Mouse (Mus musculus): ENCODE data around the gene Cacng7. TPM values are rescaled to one million over a fixed set of nuclear protein-coding genes. Genes with fewer than 3 reads are reported as not detected.
"Not testable (repeated sequence)": the region's sequence is repeated elsewhere in the genome, so short reads cannot be mapped to it uniquely, and the experiment has no call there.

Gene Cacng7
- polyA plus RNA-seq (2016; fragmentation: Nextera tagmentation; extraction: Ambion mirVana) = 1.7 and 2.2 TPM in 2 replicates

GRCm38 (mm10) chr7:3332619-3333521, at the start of gene Cacng7:
Gene Cacng7 (plus strand): TSS chr7:3332955.
- H3K36me3 ChIP-seq (replicated peaks) = peaks cover 16% of the 10 kb centered on the region
- no peaks in the 10 kb centered on the region; the same call in 1 of the 2 replicates for H3K9me3 ChIP-seq
- 1% methylated on average over 65 of the region's 65 CpGs for WGBS
- H3K27me3 ChIP-seq (ENCODE audit: poor library complexity, severe bottlenecking) = peaks cover 26% of the 10 kb centered on the region
- peak within 1 kb of the TSS; percentile 95 for H3K27ac ChIP-seq
- peak; percentile 82 for DNase-seq (ENCODE audit: extremely low spot score, low spot score)
- H3K4me3 ChIP-seq = peak within 1 kb of the TSS; percentile 83
- H3K4me1 ChIP-seq = peaks cover 42% of the 10 kb centered on the region

GRCm38 (mm10) chr7:3283081-3283875, 49.5 kb upstream of the Cacng7 start:
- no peak overlapping the region for H3K27ac ChIP-seq
- WGBS = 91% methylated on average over 11 of the region's 11 CpGs
- H3K9me3 ChIP-seq = no peaks in the 10 kb centered on the region
- no peaks in the 10 kb centered on the region for H3K36me3 ChIP-seq (replicated peaks)
- 0 out of 2 replicates have a peak, but pooled peaks cover 7% of the 10 kb centered on the region for H3K4me1 ChIP-seq
- no peaks in the 10 kb centered on the region for H3K27me3 ChIP-seq (ENCODE audit: poor library complexity, severe bottlenecking)
- no peak for DNase-seq (ENCODE audit: extremely low spot score, low spot score)
- no peak overlapping the region for H3K4me3 ChIP-seq

- no peaks in the 10 kb centered on the region for H3K9me3 ChIP-seq
- no peak overlapping the region for H3K27ac ChIP-seq
- H3K4me3 ChIP-seq = no peak overlapping the region
- DNase-seq (ENCODE audit: extremely low spot score, low spot score) = no peak
- WGBS = 88% methylated on average over 10 of the region's 10 CpGs
- no peaks in the 10 kb centered on the region for H3K36me3 ChIP-seq (replicated peaks)
- no peaks in the 10 kb centered on the region for H3K27me3 ChIP-seq (ENCODE audit: poor library complexity, severe bottlenecking)
- peaks cover 16% of the 10 kb centered on the region for H3K4me1 ChIP-seq
Observed at GRCm38 (mm10) chr7:3284604-3285003, 48.2 kb upstream of the Cacng7 start.

- Histone ChIP-seq H3K9me3 (no peaks in the 10 kb centered on the region), H3K4me1 (peaks cover 27% of the 10 kb centered on the region), H3K27me3 (ENCODE audit: poor library complexity, severe bottlenecking) (no peaks in the 10 kb centered on the region), H3K4me3 (no peak overlapping the region), H3K36me3 (replicated peaks) (no peaks in the 10 kb centered on the region), H3K27ac (no peak overlapping the region)
- whole genome bisulfite sequencing = 93% methylated on average over 5 of the region's 5 CpGs
- no peak for DNase-seq (ENCODE audit: extremely low spot score, low spot score)
Observed at GRCm38 (mm10) chr7:3286036-3286435, 46.7 kb upstream of the Cacng7 start.

GRCm38 (mm10) chr7:3287186-3287585, 45.6 kb upstream of the Cacng7 start:
- H3K9me3 ChIP-seq = no peaks in the 10 kb centered on the region
- peaks cover 38% of the 10 kb centered on the region for H3K4me1 ChIP-seq
- no peaks in the 10 kb centered on the region for H3K36me3 ChIP-seq (replicated peaks)
- no peak overlapping the region for H3K4me3 ChIP-seq
- H3K27ac ChIP-seq = no peak overlapping the region
- 73% methylated on average over 7 of the region's 7 CpGs for WGBS
- DNase-seq (ENCODE audit: extremely low spot score, low spot score) = no peak
- H3K27me3 ChIP-seq (ENCODE audit: poor library complexity, severe bottlenecking) = no peaks in the 10 kb centered on the region

GRCm38 (mm10) chr7:3288976-3289970, 43.5 kb upstream of the Cacng7 start, which contains the start of the genes Myadm and Prkcg:
Gene Myadm (plus strand): TSS chr7:3289080.
Gene Prkcg (plus strand): TSS chr7:3289179.
- DNase-seq (ENCODE audit: extremely low spot score, low spot score) = peak; percentile 80
- peaks cover 48% of the 10 kb centered on the region for H3K4me1 ChIP-seq
- no peaks in the 10 kb centered on the region for H3K27me3 ChIP-seq (ENCODE audit: poor library complexity, severe bottlenecking)
- peak within 1 kb of the TSS; percentile 86 for H3K27ac ChIP-seq
- H3K9me3 ChIP-seq = no peaks in the 10 kb centered on the region
- H3K4me3 ChIP-seq = peak within 1 kb of the TSS; percentile 55
- WGBS = 2% methylated on average over 30 of the region's 30 CpGs
- peaks cover 7% of the 10 kb centered on the region for H3K36me3 ChIP-seq (replicated peaks)

GRCm38 (mm10) chr7:3290257-3291033, 42.3 kb upstream of the Cacng7 start:
- peak; percentile 97 for DNase-seq (ENCODE audit: extremely low spot score, low spot score)
- no peaks in the 10 kb centered on the region for H3K9me3 ChIP-seq
- WGBS = 1% methylated on average over 18 of the region's 18 CpGs
- no peaks in the 10 kb centered on the region for H3K27me3 ChIP-seq (ENCODE audit: poor library complexity, severe bottlenecking)
- H3K4me1 ChIP-seq = peaks cover 48% of the 10 kb centered on the region
- H3K36me3 ChIP-seq (replicated peaks) = peaks cover 14% of the 10 kb centered on the region
- peak overlapping the region; percentile 55 for H3K4me3 ChIP-seq
- peak overlapping the region; percentile 86 for H3K27ac ChIP-seq

GRCm38 (mm10) chr7:3291197-3291596, 41.6 kb upstream of the Cacng7 start:
- peaks cover 48% of the 10 kb centered on the region for H3K4me1 ChIP-seq
- no peaks in the 10 kb centered on the region for H3K27me3 ChIP-seq (ENCODE audit: poor library complexity, severe bottlenecking)
- peaks cover 14% of the 10 kb centered on the region for H3K36me3 ChIP-seq (replicated peaks)
- peak overlapping the region; percentile 86 for H3K27ac ChIP-seq
- no peak for DNase-seq (ENCODE audit: extremely low spot score, low spot score)
- H3K9me3 ChIP-seq = no peaks in the 10 kb centered on the region
- H3K4me3 ChIP-seq = peak overlapping the region; percentile 55
- WGBS = 48% methylated on average over 6 of the region's 6 CpGs

GRCm38 (mm10) chr7:3291764-3292163, 41.0 kb upstream of the Cacng7 start:
- Histone ChIP-seq H3K27me3 (ENCODE audit: poor library complexity, severe bottlenecking) (no peaks in the 10 kb centered on the region), H3K36me3 (replicated peaks) (peaks cover 17% of the 10 kb centered on the region), H3K27ac (0 out of 2 replicates have a peak overlapping the region, but pooled peaks have one; percentile 82), H3K9me3 (no peaks in the 10 kb centered on the region), H3K4me3 (no peak overlapping the region; the same call in 1 of the 2 replicates), H3K4me1 (peaks cover 48% of the 10 kb centered on the region)
- WGBS = 74% methylated on average over 3 of the region's 3 CpGs
- DNase-seq (ENCODE audit: extremely low spot score, low spot score) = no peak

- Histone ChIP-seq H3K4me1 (peaks cover 45% of the 10 kb centered on the region), H3K4me3 (peak overlapping the region; percentile 46; the same call in 1 of the 2 replicates)
- WGBS = 86% methylated on average over 12 of the region's 12 CpGs
Observed at GRCm38 (mm10) chr7:3292271-3292670, 40.5 kb upstream of the Cacng7 start.

GRCm38 (mm10) chr7:3292791-3293190, 40.0 kb upstream of the Cacng7 start:
- H3K36me3 ChIP-seq (replicated peaks) = peaks cover 27% of the 10 kb centered on the region
- DNase-seq (ENCODE audit: extremely low spot score, low spot score) = peak; percentile 56
- H3K27me3 ChIP-seq (ENCODE audit: poor library complexity, severe bottlenecking) = no peaks in the 10 kb centered on the region
- no peaks in the 10 kb centered on the region for H3K9me3 ChIP-seq
- peak overlapping the region; percentile 46 for H3K4me3 ChIP-seq
- H3K27ac ChIP-seq = peak overlapping the region; percentile 82
- peaks cover 44% of the 10 kb centered on the region for H3K4me1 ChIP-seq
- WGBS = 6% methylated on average over 14 of the region's 14 CpGs

More at GRCm38 (mm10) chr7:3292271-3292670, 40.5 kb upstream of the Cacng7 start:
- not testable (repeated sequence) for H3K9me3 ChIP-seq; DNase-seq (ENCODE audit: extremely low spot score, low spot score); H3K27me3 ChIP-seq (ENCODE audit: poor library complexity, severe bottlenecking)
- Histone ChIP-seq H3K27ac (peak overlapping the region; percentile 82; the same call in 1 of the 2 replicates), H3K36me3 (replicated peaks) (peaks cover 22% of the 10 kb centered on the region)

Measured in forebrain, embryonic 10.5 days (tissue).